ENCODE assay signal across 8 mouse cellular contexts in the genomic region with DNA sequence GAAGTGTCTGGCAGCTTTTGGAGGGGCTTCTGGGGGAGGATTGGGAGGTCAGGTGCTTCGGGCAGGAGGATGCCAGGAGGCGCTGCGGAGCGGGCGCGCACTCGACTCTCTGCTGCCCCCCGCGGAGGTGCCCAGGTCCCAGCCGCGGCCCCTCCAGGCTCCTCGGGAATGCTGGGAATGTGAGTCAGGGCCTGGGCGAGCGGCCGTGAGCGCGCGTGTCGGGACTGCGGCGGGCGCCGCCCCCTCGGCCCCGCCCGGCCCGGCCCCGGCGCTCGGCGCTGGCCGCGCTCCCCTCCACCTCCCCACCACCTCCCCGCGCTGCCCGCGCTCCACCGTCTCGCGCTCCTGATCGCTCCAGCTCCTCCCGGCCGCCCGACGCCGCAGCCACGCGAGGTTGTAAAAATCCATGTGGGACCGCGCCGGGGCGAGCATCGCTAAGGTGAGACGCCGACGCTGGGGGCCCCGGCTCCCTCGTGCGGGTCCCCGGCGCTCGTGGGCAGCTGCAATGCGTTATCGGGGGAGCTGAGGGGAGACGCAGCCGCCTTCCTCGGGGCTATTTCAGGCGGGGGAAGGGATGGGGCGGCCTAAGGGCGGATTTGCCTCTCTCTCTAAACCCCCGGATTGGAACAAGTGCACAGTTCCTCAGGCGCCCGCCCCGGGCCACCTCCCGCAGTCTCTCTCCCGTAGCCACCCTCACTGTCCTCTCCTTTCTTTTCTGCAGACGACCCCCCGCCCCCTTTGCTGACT. TPM values are rescaled to one million over a fixed set of nuclear protein-coding genes. Genes with fewer than 3 reads are reported as not detected.
DNase-seq lines count a peak whose midpoint lies in the region; ATAC-seq lines count a peak whose summit lies in the region.

Gene Erc2 (plus strand): TSS at position 253 of the 747 bp plus-strand sequence.

- H3K27me3 ChIP-seq in forebrain, embryonic 11.5 days (ENCODE audit: control insufficient read depth, insufficient read depth, low read length), result no peaks in the 10 kb centered on the region
- peaks cover 2% of the 10 kb centered on the region; the same call in 1 of the 2 replicates for H3K27me3 ChIP-seq in heart, embryonic 14.5 days (ENCODE audit: control insufficient read depth, insufficient read depth, low read length)
- peaks cover 40% of the 10 kb centered on the region for H3K27me3 ChIP-seq in liver, embryonic 13.5 days
- H3K27me3 ChIP-seq in neural tube, embryonic 15.5 days (replicated peaks), result no peaks in the 10 kb centered on the region

- DNase-seq in CD4-positive helper T cell, adult 2 months (ENCODE audit: low read depth, low spot score), result peak; percentile 2
- peak; percentile 52 for DNase-seq in brain, embryonic 18.5 days (ENCODE audit: low read depth, low spot score)
- DNase-seq in forebrain, embryonic 11.5 days (ENCODE audit: low spot score), result peak; percentile 91
- peak; percentile 79 to 88 for DNase-seq in kidney, postnatal 25 days
- peak; percentile 2 for DNase-seq in liver, embryonic 13.5 days
- DNase-seq in urinary bladder, postnatal 36 days (ENCODE audit: low spot score in 2 of 2), result peak; percentile 24 to 49

- no peaks in the 10 kb centered on the region for H3K9me3 ChIP-seq in forebrain, embryonic 11.5 days (ENCODE audit: control insufficient read depth, low read length)
- no peaks in the 10 kb centered on the region for H3K9me3 ChIP-seq in heart, embryonic 14.5 days (ENCODE audit: control insufficient read depth, low read length)
- H3K9me3 ChIP-seq in liver, embryonic 13.5 days (replicated peaks), result no peaks in the 10 kb centered on the region
- H3K9me3 ChIP-seq in neural tube, embryonic 15.5 days (replicated peaks), result no peaks in the 10 kb centered on the region

- peak within 1 kb of the TSS; percentile 68 for H3K4me3 ChIP-seq in forebrain, embryonic 11.5 days (ENCODE audit: low read depth, low read length)
- peak within 1 kb of the TSS; percentile 71 to 87 for H3K4me3 ChIP-seq in heart, embryonic 14.5 days (ENCODE audit: control insufficient read depth in 1 of 2, insufficient read depth in 1 of 2, low read depth in 1 of 2, low read length in 2 of 2)
- peak within 1 kb of the TSS; percentile 58 for H3K4me3 ChIP-seq in liver, embryonic 13.5 days (replicated peaks)
- H3K4me3 ChIP-seq in neural tube, embryonic 15.5 days (replicated peaks), result peak within 1 kb of the TSS; percentile 85

- peak; percentile 95 for ATAC-seq in forebrain, embryonic 11.5 days (replicated peaks; ENCODE audit: low FRiP score)
- peak; percentile 90 for ATAC-seq in heart, embryonic 14.5 days (ENCODE audit: insufficient number of reproducible peaks, insufficient read depth, low FRiP score, low read depth)
- 0 out of 2 replicates have a peak, but pooled peaks have one; percentile 58 for ATAC-seq in liver, embryonic 13.5 days (ENCODE audit: low read depth)
- peak; percentile 95 for ATAC-seq in neural tube, embryonic 15.5 days (ENCODE audit: low FRiP score)

- peak within 1 kb of the TSS; percentile 90 for H3K4me2 ChIP-seq in forebrain, embryonic 11.5 days (ENCODE audit: low read depth, low read length, severe bottlenecking)
- peak within 1 kb of the TSS; percentile 99 for H3K4me2 ChIP-seq in heart, embryonic 14.5 days (ENCODE audit: low read length)
- H3K4me2 ChIP-seq in liver, embryonic 13.5 days, result peak within 1 kb of the TSS; percentile 64
- peak within 1 kb of the TSS; percentile 73 for H3K4me2 ChIP-seq in neural tube, embryonic 15.5 days

- under 1% methylated on average over 56 of the region's 78 CpGs for WGBS in forebrain, embryonic 11.5 days
- WGBS in heart, embryonic 14.5 days, result 0% methylated on average over 43 of the region's 78 CpGs
- under 1% methylated on average over 66 of the region's 78 CpGs for WGBS in liver, embryonic 13.5 days (ENCODE audit: insufficient replicate concordance)
- under 1% methylated on average over 61 of the region's 78 CpGs for WGBS in neural tube, embryonic 15.5 days

- H3K36me3 ChIP-seq in forebrain, embryonic 11.5 days (ENCODE audit: control insufficient read depth, insufficient read depth, low read length), result no peaks in the 10 kb centered on the region
- no peaks in the 10 kb centered on the region for H3K36me3 ChIP-seq in heart, embryonic 14.5 days (ENCODE audit: control insufficient read depth, insufficient read depth, low read length)
- no peaks in the 10 kb centered on the region for H3K36me3 ChIP-seq in liver, embryonic 13.5 days
- H3K36me3 ChIP-seq in neural tube, embryonic 15.5 days, result no peaks in the 10 kb centered on the region

- H3K9ac ChIP-seq in forebrain, embryonic 11.5 days (ENCODE audit: low read length), result peak within 1 kb of the TSS; percentile 81
- peak within 1 kb of the TSS; percentile 77 for H3K9ac ChIP-seq in heart, embryonic 14.5 days (ENCODE audit: low read length)
- H3K9ac ChIP-seq in liver, embryonic 13.5 days, result 0 out of 2 replicates have a peak within 1 kb of the TSS, but pooled peaks have one; percentile 17
- H3K9ac ChIP-seq in neural tube, embryonic 15.5 days (replicated peaks), result peak within 1 kb of the TSS; percentile 87

- H3K27ac ChIP-seq in forebrain, embryonic 11.5 days (ENCODE audit: low read depth, low read length), result peak within 1 kb of the TSS; percentile 31; the same call in 1 of the 2 replicates
- no peak within 1 kb of the TSS for H3K27ac ChIP-seq in heart, embryonic 14.5 days (replicated peaks in 1 of 2; ENCODE audit: control insufficient read depth in 1 of 2, insufficient read depth in 1 of 2, low read depth in 2 of 2, low read length in 2 of 2)
- no peak within 1 kb of the TSS for H3K27ac ChIP-seq in liver, embryonic 13.5 days
- peak within 1 kb of the TSS; percentile 92 for H3K27ac ChIP-seq in neural tube, embryonic 15.5 days (replicated peaks)

- H3K4me1 ChIP-seq in forebrain, embryonic 11.5 days (replicated peaks; ENCODE audit: control insufficient read depth, insufficient read depth, low read length), result no peaks in the 10 kb centered on the region
- 0 out of 4 replicates have a peak, but pooled peaks cover 0 to 3% of the 10 kb centered on the region in 2 experiments for H3K4me1 ChIP-seq in heart, embryonic 14.5 days (ENCODE audit: control insufficient read depth in 2 of 2, insufficient read depth in 2 of 2, low read length in 2 of 2)
- H3K4me1 ChIP-seq in liver, embryonic 13.5 days (replicated peaks), result no peaks in the 10 kb centered on the region; the same call in 1 of the 2 replicates
- peaks cover 25% of the 10 kb centered on the region for H3K4me1 ChIP-seq in neural tube, embryonic 15.5 days

RNA-seq across cellular contexts. Expression of gene Erc2, which starts in this region (rescaled TPM):
- 12.4 and 12.7 TPM in 2 replicates for polyA plus RNA-seq in forebrain, embryonic 11.5 days (2014; fragmentation: Nextera tagmentation; extraction: Ambion mirVana)
- polyA plus RNA-seq in heart, embryonic 14.5 days (2014; fragmentation: Nextera tagmentation; extraction: Ambion mirVana), result 2.7 and 3.2 TPM in 2 replicates
- polyA plus RNA-seq in liver, embryonic 13.5 days (2015; fragmentation: Nextera tagmentation; extraction: Ambion mirVana), result 0.82 and 0.89 TPM in 2 replicates
- polyA plus RNA-seq in neural tube, embryonic 15.5 days (2015; fragmentation: Nextera tagmentation; extraction: Ambion mirVana), result 61.8 and 80.3 TPM in 2 replicates

Comparison
In these comparisons a context has a peak if more than half of its experiments do, and no peak if none do; other contexts are left out.
1. Peak in DNase-seq, ATAC-seq, H3K4me3 ChIP-seq, H3K9ac ChIP-seq and H3K4me2 ChIP-seq in liver, embryonic 13.5 days; RNA of the gene not detected or under 1 TPM.
2. DNase-seq: peak in every context shown above with its lines; median percentile 91 in forebrain, embryonic 11.5 days; 84 in kidney, postnatal 25 days; 52 in brain, embryonic 18.5 days; 36 in urinary bladder, postnatal 36 days; 2 in CD4-positive helper T cell, adult 2 months; 2 in liver, embryonic 13.5 days.
3. H3K27ac ChIP-seq: peak in forebrain, embryonic 11.5 days (single experiment) and neural tube, embryonic 15.5 days (single experiment); none in heart, embryonic 14.5 days (0 of 2) and liver, embryonic 13.5 days (single experiment).
4. H3K9ac ChIP-seq: peak in every context shown above with its lines; median percentile 87 in neural tube, embryonic 15.5 days; 81 in forebrain, embryonic 11.5 days; 77 in heart, embryonic 14.5 days; 17 in liver, embryonic 13.5 days.
5. Peak in every context shown above with its lines, with median percentiles within 50 percentile points of each other: ATAC-seq, H3K4me2 ChIP-seq and H3K4me3 ChIP-seq.